Mouse (Mus musculus): ENCODE results near the gene Naa20. TPM values are rescaled to one million over a fixed set of nuclear protein-coding genes. Genes with fewer than 3 reads are reported as not detected.

The Naa20 gene
- 184 and 213 TPM in 2 replicates for polyA plus RNA-seq (2015; fragmentation: Nextera tagmentation; extraction: Ambion mirVana)

DNA sequence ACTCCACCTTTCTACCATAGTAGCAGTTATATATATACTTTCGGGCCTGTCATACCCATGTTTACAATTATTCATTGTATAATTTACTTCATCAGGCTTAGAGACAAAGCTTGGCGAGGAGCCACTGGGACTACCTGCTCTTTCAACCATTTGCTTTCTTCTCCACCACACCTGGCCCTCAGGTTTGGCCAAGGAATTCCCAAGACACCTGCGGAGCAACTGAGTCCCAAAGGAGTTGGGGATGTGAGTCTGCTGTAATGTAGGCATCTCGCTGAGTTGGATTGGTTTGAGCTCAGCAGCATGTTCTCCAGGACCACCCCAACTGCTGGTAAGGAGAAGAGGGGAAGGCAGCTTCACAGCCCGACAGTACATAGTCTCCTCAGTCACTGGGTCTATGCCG, at the start of gene Naa20:
Naa20 (plus strand) TSS at position 239 of the 400 bp plus-strand sequence.
- H3K4me1 ChIP-seq (ENCODE audit: control insufficient read depth, insufficient read depth, low read length) = peaks cover 16% of the 10 kb centered on the region
- no peaks in the 10 kb centered on the region for H3K27me3 ChIP-seq (ENCODE audit: control insufficient read depth, insufficient read depth, low read length)
- H3K9ac ChIP-seq (ENCODE audit: low read length) = 0 out of 2 replicates have a peak within 1 kb of the TSS, but pooled peaks have one; percentile 51
- WGBS = 79% methylated on average over 6 of the region's 6 CpGs
- H3K4me3 ChIP-seq (ENCODE audit: low read length) = peak within 1 kb of the TSS; percentile 79
- H3K9me3 ChIP-seq (replicated peaks; ENCODE audit: control insufficient read depth, low read length) = no peaks in the 10 kb centered on the region
- peak within 1 kb of the TSS; percentile 72 for H3K4me2 ChIP-seq (ENCODE audit: low read depth, low read length)
- no peaks in the 10 kb centered on the region; the same call in 1 of the 2 replicates for H3K36me3 ChIP-seq (ENCODE audit: control insufficient read depth, insufficient read depth)
- no peak within 1 kb of the TSS; the same call in 1 of the 2 replicates for H3K27ac ChIP-seq (ENCODE audit: low read length)
- no peak for ATAC-seq (replicated peaks; ENCODE audit: extremely low read depth, insufficient read depth, low FRiP score)

DNA sequence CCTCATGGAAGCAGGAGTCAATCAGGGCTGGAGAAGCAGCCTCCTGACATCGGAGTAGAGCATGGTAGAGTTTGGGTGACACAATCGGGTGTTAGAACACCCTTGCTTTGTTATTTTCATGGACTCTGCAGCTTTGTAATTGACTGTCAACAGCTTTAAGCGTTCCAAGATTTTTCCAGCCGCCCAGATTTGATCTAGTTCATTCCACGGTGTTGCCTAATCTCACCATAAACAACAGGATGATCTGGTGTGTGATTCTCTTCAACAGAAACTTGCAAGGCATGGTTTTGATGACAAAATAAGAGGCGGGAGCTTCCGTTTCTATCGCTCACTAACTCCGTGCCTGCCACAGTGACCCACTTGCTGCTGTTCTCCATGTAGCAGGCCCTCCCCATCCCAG, 46.1 kb upstream of the Naa20 start:
- H3K9me3 ChIP-seq (replicated peaks; ENCODE audit: control insufficient read depth, low read length) = no peaks in the 10 kb centered on the region
- no peak overlapping the region for H3K9ac ChIP-seq (ENCODE audit: low read length)
- WGBS = 60% methylated on average over 9 of the region's 9 CpGs
- no peak overlapping the region for H3K4me3 ChIP-seq (ENCODE audit: low read length)
- no peak overlapping the region for H3K27ac ChIP-seq (ENCODE audit: low read length)
- no peak overlapping the region for H3K4me2 ChIP-seq (ENCODE audit: low read depth, low read length)
- H3K27me3 ChIP-seq (ENCODE audit: control insufficient read depth, insufficient read depth, low read length) = no peaks in the 10 kb centered on the region
- no peak for ATAC-seq (replicated peaks; ENCODE audit: extremely low read depth, insufficient read depth, low FRiP score)
- 0 out of 2 replicates have a peak, but pooled peaks cover 2% of the 10 kb centered on the region for H3K36me3 ChIP-seq (ENCODE audit: control insufficient read depth, insufficient read depth)
- peaks cover 12% of the 10 kb centered on the region for H3K4me1 ChIP-seq (ENCODE audit: control insufficient read depth, insufficient read depth, low read length)

DNA sequence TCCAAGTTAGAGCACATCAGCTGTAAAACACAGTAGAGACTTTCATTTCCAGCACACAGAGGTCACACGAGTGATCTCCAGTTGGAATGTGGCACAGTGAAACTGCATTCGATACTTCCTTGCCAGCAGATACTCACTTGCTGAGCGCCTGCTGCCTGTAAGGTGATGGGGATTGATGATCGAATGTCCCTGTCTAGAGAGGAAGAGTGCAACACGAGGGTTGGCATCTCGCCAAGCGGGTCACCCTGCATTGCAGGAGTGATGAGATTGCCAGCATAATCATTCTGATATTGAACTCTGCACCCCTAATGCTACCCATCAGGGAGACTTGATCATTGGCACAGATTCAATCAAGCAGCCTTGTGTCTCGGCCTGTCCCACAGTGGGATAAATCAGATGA, 44.0 kb upstream of the Naa20 start:
- no peaks in the 10 kb centered on the region for H3K9me3 ChIP-seq (replicated peaks; ENCODE audit: control insufficient read depth, low read length)
- WGBS = 54% methylated on average over 8 of the region's 8 CpGs
- H3K36me3 ChIP-seq (ENCODE audit: control insufficient read depth, insufficient read depth) = no peaks in the 10 kb centered on the region
- H3K4me2 ChIP-seq (ENCODE audit: low read depth, low read length) = no peak overlapping the region
- no peaks in the 10 kb centered on the region for H3K27me3 ChIP-seq (ENCODE audit: control insufficient read depth, insufficient read depth, low read length)
- H3K27ac ChIP-seq (ENCODE audit: low read length) = no peak overlapping the region
- no peak overlapping the region for H3K9ac ChIP-seq (ENCODE audit: low read length)
- ATAC-seq (replicated peaks; ENCODE audit: extremely low read depth, insufficient read depth, low FRiP score) = no peak
- peaks cover 15% of the 10 kb centered on the region for H3K4me1 ChIP-seq (ENCODE audit: control insufficient read depth, insufficient read depth, low read length)
- H3K4me3 ChIP-seq (ENCODE audit: low read length) = no peak overlapping the region

DNA sequence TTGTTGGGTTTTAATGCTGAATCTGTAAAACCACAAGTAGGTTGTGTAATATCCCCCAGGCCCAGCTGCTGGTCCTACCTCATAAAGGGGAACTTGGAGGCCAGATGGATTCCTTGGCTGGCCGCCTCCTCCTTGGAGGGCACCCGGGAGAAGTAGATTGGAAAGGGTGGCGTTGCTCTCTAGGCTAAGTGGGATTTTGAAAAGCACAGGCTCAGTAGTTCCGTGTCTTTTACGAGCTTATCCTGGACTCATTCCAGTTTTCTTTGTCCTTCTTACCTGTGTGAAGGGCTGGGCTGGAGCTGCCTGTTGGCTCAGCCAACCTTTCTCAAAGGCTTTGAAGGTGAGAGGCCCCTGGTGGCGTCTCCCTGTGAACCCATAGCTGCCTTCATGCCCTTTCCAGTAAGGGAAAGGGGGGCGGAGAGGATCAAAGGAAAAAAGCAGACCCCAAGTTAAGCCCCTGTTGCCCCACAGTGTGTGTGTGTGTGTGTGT, 42.4 kb upstream of the Naa20 start:
- 0 out of 2 replicates have a peak, but pooled peaks have one; percentile 2 for ATAC-seq (replicated peaks; ENCODE audit: extremely low read depth, insufficient read depth, low FRiP score)
- peak overlapping the region; percentile 75 for H3K9ac ChIP-seq (ENCODE audit: low read length)
- peaks cover 26% of the 10 kb centered on the region for H3K4me1 ChIP-seq (ENCODE audit: control insufficient read depth, insufficient read depth, low read length)
- no peaks in the 10 kb centered on the region for H3K27me3 ChIP-seq (ENCODE audit: control insufficient read depth, insufficient read depth, low read length)
- no peaks in the 10 kb centered on the region for H3K36me3 ChIP-seq (ENCODE audit: control insufficient read depth, insufficient read depth)
- no peaks in the 10 kb centered on the region for H3K9me3 ChIP-seq (replicated peaks; ENCODE audit: control insufficient read depth, low read length)
- H3K4me3 ChIP-seq (ENCODE audit: low read length) = peak overlapping the region; percentile 67
- 28% methylated on average over 7 of the region's 7 CpGs for WGBS
- H3K27ac ChIP-seq (ENCODE audit: low read length) = peak overlapping the region; percentile 95
- peak overlapping the region; percentile 65 for H3K4me2 ChIP-seq (ENCODE audit: low read depth, low read length)

DNA sequence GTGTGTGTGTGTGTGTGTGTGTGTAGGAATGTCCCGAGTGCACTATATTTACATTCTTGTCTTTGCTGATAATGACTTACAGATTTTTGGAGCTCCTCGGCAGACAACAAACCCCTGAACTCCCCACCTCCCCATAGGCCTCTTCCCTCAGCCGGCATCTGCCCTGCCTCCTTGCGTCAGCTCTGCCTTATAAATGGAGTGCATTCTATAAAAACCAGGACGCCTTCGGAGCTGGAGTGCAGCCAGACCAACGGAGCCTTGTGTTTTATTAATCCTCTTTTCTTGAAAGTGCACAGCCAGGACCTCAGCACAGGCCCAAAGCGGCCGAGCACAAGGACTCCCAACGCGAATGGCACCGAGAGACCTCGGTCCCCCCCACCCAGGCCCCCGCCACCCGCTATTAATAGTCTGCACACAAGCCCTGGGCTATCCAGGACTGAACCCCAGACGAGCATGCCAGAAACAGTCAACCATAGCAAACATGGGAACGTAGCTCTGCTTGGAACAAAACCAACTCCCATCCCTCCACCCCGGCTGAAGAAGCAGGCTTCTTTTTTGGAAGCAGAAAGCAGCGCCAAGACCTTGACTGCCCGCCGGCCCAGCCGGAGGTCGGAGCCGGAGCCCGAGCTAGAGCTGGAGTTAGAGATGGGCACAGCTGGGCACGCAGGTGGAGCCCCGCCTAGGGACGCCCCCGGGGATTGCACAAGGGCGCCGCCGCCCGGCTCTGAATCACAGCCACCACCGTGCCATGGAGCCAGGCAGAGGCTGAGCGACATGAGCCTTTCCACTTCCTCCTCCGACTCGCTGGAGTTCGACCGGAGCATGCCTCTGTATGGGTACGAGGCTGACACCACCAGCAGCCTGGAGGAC, 41.7 kb upstream of the Naa20 start:
- Histone ChIP-seq H3K4me2 (ENCODE audit: low read depth, low read length) (peak overlapping the region; percentile 65), H3K36me3 (ENCODE audit: control insufficient read depth, insufficient read depth) (no peaks in the 10 kb centered on the region), H3K9ac (ENCODE audit: low read length) (peak overlapping the region; percentile 75), H3K4me1 (ENCODE audit: control insufficient read depth, insufficient read depth, low read length) (peaks cover 26% of the 10 kb centered on the region), H3K27ac (ENCODE audit: low read length) (peak overlapping the region; percentile 95), H3K9me3 (replicated peaks; ENCODE audit: control insufficient read depth, low read length) (no peaks in the 10 kb centered on the region), H3K27me3 (ENCODE audit: control insufficient read depth, insufficient read depth, low read length) (no peaks in the 10 kb centered on the region), H3K4me3 (ENCODE audit: low read length) (peak overlapping the region; percentile 67)
- ATAC-seq (replicated peaks; ENCODE audit: extremely low read depth, insufficient read depth, low FRiP score) = peak; percentile 89
- 10% methylated on average over 40 of the region's 40 CpGs for WGBS

DNA sequence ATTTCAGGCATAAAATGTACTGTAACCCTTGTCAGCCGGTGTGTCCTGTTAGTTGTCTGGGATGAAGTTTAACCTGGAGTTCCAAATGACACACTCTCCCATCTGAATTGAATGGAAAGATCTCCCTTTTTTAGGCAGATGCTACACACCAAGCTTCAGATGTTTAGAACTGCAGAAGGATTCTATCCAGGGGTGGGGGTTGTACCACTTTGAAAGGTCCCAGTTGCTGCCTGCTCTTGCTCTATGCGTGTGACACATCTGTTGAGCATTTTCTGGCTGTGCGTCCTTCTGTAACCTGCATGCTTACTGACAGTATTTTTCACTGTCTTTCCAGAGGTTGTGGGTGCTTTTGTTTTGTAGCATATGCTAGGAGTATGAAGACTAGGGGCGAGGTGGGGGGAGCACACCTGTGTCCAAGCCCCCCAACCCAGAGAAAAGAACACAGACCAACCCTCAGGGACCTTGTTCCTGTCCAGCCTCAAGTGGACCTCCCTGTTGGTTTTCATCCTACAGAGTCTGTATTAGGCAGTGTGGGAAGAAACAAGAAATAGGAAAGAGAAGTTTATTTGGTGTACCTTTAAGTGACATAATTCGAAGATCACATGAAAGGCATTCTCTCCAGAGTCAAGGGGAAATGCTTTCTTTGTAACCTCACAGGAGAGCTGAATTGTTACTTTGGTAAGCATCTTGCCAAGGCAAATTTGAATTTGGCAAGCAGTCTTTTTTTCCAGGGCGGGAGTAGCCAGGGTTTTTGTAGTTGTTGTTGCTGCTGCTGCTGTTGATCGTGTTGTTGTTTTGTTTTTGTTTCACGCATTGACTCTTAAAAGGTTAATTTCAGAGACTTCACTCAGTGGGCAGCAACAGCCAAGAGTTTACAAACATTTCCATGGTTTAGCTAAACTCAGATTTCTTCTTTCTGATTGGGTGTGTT, 40.4 kb upstream of the Naa20 start:
- H3K9me3 ChIP-seq (replicated peaks; ENCODE audit: control insufficient read depth, low read length) = no peaks in the 10 kb centered on the region
- no peaks in the 10 kb centered on the region for H3K36me3 ChIP-seq (ENCODE audit: control insufficient read depth, insufficient read depth)
- no peaks in the 10 kb centered on the region for H3K27me3 ChIP-seq (ENCODE audit: control insufficient read depth, insufficient read depth, low read length)
- ATAC-seq (replicated peaks; ENCODE audit: extremely low read depth, insufficient read depth, low FRiP score) = no peak
- H3K27ac ChIP-seq (ENCODE audit: low read length) = peak overlapping the region; percentile 95
- peak overlapping the region; percentile 75 for H3K9ac ChIP-seq (ENCODE audit: low read length)
- peak overlapping the region; percentile 65 for H3K4me2 ChIP-seq (ENCODE audit: low read depth, low read length)
- H3K4me3 ChIP-seq (ENCODE audit: low read length) = peak overlapping the region; percentile 67
- H3K4me1 ChIP-seq (ENCODE audit: control insufficient read depth, insufficient read depth, low read length) = peaks cover 26% of the 10 kb centered on the region
- whole genome bisulfite sequencing = 44% methylated on average over 8 of the region's 8 CpGs

DNA sequence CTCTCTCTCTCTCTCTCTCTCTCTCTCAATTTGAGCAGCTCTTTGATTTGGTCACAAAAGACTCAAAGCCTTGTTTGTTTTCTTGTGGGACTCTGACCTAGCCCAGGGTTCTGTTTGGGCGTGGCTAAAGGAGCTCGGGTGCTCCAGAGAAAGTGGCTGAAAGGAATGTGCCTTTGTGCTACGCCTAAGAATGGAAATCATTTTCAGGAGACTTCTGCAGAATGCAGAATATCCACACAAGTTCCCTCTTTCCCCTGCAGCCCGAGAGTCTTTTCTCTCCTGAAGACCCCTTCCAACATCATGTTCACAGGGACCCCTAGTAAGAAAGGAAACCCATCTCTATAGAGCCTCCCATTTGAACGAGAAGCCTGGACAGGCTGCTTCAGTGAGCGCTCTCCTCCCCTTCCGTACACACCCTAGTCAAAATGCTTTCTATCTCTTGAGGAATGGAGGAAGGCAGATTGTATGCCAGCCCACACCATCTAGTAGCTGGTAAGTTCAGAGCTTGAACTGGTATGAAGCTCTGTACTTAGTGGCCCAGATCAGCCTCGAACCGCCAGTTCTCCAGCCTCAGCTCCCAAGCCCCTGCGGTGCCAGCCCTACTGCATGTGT, 39.6 kb upstream of the Naa20 start:
- H3K4me3 ChIP-seq (ENCODE audit: low read length) = peak overlapping the region; percentile 67
- H3K27ac ChIP-seq (ENCODE audit: low read length) = peak overlapping the region; percentile 95
- H3K27me3 ChIP-seq (ENCODE audit: control insufficient read depth, insufficient read depth, low read length) = no peaks in the 10 kb centered on the region
- H3K4me1 ChIP-seq (ENCODE audit: control insufficient read depth, insufficient read depth, low read length) = peaks cover 26% of the 10 kb centered on the region
- peak overlapping the region; percentile 65 for H3K4me2 ChIP-seq (ENCODE audit: low read depth, low read length)
- 29% methylated on average over 10 of the region's 10 CpGs for WGBS
- peak overlapping the region; percentile 75 for H3K9ac ChIP-seq (ENCODE audit: low read length)
- peaks cover 6% of the 10 kb centered on the region for H3K36me3 ChIP-seq (ENCODE audit: control insufficient read depth, insufficient read depth)
- ATAC-seq (replicated peaks; ENCODE audit: extremely low read depth, insufficient read depth, low FRiP score) = no peak
- H3K9me3 ChIP-seq (replicated peaks; ENCODE audit: control insufficient read depth, low read length) = no peaks in the 10 kb centered on the region; the same call in 1 of the 2 replicates

DNA sequence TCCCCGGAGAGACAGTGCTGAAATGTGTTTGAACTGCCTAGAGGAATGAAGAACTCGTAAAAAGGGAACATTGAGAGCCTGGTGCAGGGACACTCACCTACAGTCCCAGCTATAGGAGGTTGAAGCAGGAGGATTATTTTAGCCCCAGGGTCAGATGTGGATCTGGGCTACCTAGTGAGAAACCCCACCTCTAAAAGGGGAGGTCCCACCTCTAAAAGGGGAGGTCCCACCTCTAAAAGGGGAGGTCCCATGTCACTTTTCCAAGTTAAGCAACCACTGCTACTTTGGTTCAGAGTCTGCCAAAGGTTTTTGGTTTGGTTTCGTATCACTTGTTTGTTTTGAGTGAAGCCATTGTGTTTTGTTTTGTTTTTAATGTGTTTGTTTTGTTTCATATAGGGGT, 36.6 kb upstream of the Naa20 start:
- no peak overlapping the region for H3K4me3 ChIP-seq (ENCODE audit: low read length)
- no peak overlapping the region for H3K4me2 ChIP-seq (ENCODE audit: low read depth, low read length)
- ATAC-seq (replicated peaks; ENCODE audit: extremely low read depth, insufficient read depth, low FRiP score) = no peak
- H3K4me1 ChIP-seq (ENCODE audit: control insufficient read depth, insufficient read depth, low read length) = peaks cover 14% of the 10 kb centered on the region
- no peak overlapping the region for H3K27ac ChIP-seq (ENCODE audit: low read length)
- peaks cover 26% of the 10 kb centered on the region for H3K36me3 ChIP-seq (ENCODE audit: control insufficient read depth, insufficient read depth)
- H3K9me3 ChIP-seq (replicated peaks; ENCODE audit: control insufficient read depth, low read length) = no peaks in the 10 kb centered on the region; the same call in 1 of the 2 replicates
- no peaks in the 10 kb centered on the region for H3K27me3 ChIP-seq (ENCODE audit: control insufficient read depth, insufficient read depth, low read length)
- whole genome bisulfite sequencing = 95% methylated on average over 3 of the region's 3 CpGs
- no peak overlapping the region for H3K9ac ChIP-seq (ENCODE audit: low read length)
